Mouse (Mus musculus) embryonic fibroblast, embryonic 13.5 days (primary cell): Measurements from ENCODE around the gene Pirt. TPM values are rescaled to one million over a fixed set of nuclear protein-coding genes. Genes with fewer than 3 reads are reported as not detected.
A peak's percentile ranks its signal among the peaks of the same experiment; 100 is the strongest.

ENCODE experiments used
- H3K27ac ChIP-seq: 2 replicates; pipeline ENCODE4 v1.5.1; 2012; ENCODE audit warnings: low read length, control low read depth, inconsistent platforms; ENCODE audit not compliant: insufficient read depth
- H3K4me1 ChIP-seq: 2 replicates; pipeline ENCODE4 v1.6.1; 2011; ENCODE audit warnings: low read length; ENCODE audit not compliant: control insufficient read depth, insufficient read depth
- H3K4me3 ChIP-seq: 2 replicates; pipeline ENCODE4 v1.5.1; 2011; ENCODE audit warnings: mild to moderate bottlenecking, control low read depth, low read length; ENCODE audit not compliant: insufficient read depth
- CTCF ChIP-seq: IDR thresholded peaks from 2 replicates; pipeline ENCODE4 v1.5.1; 2011; ENCODE audit warnings: mild to moderate bottlenecking, control low read depth, low read length, moderate library complexity, borderline replicate concordance; ENCODE audit not compliant: insufficient read depth
- POLR2A ChIP-seq: IDR thresholded peaks from 2 replicates; pipeline ENCODE4 v1.6.1; 2011; ENCODE audit warnings: low read depth, mild to moderate bottlenecking, control low read depth, low read length, moderate library complexity
- polyA plus RNA-seq: library from polyadenylated mRNA; stranded (reverse); fragments of >200 nt; gene quantifications from 2 replicates; pipeline ENCODE4 v1.2.4, GENCODE M21; 2011; ENCODE audit warnings: low read depth; ENCODE audit not compliant: missing spikeins, insufficient read length

Pirt gene
- polyA plus RNA-seq, 1 experiment = not detected

DNA sequence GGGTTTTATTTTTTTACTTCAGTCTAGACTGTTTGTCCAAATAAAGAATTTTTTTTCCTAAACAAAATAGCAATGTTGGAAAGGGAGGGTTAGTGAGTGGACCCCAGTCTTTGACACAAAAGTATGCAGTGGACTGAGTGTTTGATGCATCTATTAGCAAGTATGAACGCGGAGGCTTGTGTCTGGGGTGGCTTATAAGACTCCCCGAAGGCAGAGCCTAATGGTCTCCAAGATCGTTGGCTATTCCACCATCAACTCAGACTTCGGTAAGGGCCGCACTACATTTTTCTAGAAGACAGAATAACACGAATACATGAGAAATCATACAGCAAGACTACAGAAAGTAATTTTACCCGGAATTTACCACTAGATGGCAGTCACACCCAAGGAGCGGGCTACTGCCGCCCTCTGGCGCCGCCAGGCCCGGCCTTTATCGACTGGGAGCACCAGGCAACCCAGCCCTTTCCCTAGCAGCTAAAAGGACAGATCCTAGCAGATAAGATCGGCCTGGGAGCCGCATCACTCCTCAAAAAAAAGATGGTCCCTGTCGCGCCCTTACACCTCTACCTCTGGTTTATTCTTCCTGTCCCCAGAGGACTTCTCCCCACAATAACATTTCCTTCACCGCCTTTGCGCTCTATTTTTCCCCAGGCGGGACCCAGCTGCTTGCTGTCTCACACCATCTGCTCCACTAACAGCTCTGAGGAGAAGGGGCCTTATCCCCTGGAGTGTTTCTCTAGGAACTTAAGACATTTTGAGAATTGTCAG lies 6.0 kb upstream of the Pirt start:
- TF ChIP-seq CTCF (0 out of 2 replicates have a peak, but pooled peaks have one; percentile 38), POLR2A (no peak)

DNA sequence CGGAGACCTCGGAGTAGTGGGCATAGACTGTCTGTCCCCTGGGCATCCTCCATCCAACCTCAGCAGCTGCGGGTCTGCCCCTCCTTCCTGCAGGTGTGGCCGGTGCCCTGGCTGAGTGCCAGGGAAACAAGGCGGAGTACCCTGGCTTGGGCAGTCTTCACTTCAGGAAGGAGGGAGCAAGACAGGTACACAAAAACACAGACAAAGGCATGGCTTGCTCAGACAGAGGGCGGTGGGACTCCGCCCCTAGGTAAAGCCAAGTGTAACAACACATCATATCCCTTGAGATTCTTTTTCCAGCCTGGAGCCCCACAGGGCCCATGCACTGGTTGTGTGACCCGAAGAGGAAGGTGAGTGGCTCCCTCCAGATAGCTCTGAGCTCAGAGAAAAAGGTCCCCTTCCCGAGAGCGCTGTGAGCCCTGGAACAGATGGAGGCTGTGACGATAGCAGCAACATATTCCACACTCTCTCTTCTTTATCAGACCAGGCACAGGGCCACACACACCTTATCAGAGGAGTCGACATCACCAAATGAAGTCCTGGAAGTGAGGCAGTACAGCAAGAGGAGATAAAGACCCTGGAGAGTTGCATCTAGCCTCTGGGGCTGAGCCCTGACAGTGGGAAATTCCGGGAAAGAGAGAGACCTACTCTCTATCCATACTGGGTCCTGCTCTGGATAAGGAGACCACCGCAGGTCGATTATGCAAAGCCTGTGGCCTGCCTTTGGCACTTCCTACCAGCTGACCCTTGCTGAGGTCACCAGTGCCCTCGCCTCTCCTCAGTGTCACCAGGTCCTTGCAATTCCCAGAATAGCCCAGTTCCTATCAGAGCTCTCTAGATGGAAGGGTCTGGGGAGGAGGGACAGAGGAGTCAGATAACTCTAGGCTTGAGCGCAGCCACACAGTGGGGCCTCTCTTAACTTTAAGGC lies 1.0 kb downstream of the Pirt start:
- TF ChIP-seq POLR2A (no peak), CTCF (no peak)
- Histone ChIP-seq H3K27ac (no peak overlapping the region), H3K4me1 (no peaks in the 10 kb centered on the region), H3K4me3 (no peak overlapping the region)

More for the DNA sequence above, 6.0 kb upstream of the Pirt start:
- H3K27ac ChIP-seq = no peak overlapping the region
- H3K4me1 ChIP-seq = no peaks in the 10 kb centered on the region; the same call in 1 of the 2 replicates
- H3K4me3 ChIP-seq = no peak overlapping the region

DNA sequence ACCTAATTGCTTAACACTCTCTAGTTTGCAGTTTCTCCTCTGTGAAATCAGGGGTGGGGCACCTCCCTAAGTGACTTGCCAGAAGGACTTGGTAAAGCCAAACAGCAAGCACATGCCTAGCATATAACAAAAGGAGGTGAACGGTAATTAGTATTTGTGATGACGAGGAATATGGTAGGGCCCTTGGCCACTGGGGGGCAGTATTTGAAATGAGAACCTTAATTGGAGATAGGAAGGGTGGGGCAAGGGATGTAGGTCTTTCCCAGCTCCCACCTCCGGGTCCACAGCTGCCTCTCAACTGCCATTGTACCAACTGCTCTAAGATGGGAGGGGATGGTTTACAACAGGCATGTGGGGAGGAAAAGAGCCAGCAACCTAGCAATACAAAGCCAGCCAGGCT lies 2.5 kb downstream of the Pirt start:
- H3K4me1 ChIP-seq = no peaks in the 10 kb centered on the region
- no peak overlapping the region for H3K4me3 ChIP-seq
- H3K27ac ChIP-seq = no peak overlapping the region
- TF ChIP-seq CTCF (no peak), POLR2A (no peak)

DNA sequence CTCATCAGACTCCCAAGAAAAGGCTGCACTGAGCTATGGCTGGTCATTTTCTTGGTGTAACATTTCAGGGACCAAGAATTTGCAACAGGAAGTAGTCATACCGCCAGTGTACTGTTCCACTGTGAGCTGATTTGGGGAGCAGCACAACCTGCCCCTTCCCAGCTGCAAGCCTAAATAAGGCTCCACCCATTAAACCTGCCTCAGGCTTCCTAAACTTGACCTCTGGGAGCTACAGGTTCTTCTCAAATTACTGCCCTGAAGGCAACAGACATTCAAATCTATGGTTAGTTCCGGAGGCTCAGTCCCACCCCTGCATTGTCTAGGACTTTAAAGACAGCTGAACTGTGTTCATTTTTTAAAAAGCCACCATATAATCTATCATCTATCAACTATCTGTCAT lies 8.2 kb downstream of the Pirt start:
- Histone ChIP-seq H3K4me3 (no peak overlapping the region), H3K4me1 (no peaks in the 10 kb centered on the region), H3K27ac (no peak overlapping the region)
- TF ChIP-seq CTCF = no peak
- no peak for TF ChIP-seq POLR2A

DNA sequence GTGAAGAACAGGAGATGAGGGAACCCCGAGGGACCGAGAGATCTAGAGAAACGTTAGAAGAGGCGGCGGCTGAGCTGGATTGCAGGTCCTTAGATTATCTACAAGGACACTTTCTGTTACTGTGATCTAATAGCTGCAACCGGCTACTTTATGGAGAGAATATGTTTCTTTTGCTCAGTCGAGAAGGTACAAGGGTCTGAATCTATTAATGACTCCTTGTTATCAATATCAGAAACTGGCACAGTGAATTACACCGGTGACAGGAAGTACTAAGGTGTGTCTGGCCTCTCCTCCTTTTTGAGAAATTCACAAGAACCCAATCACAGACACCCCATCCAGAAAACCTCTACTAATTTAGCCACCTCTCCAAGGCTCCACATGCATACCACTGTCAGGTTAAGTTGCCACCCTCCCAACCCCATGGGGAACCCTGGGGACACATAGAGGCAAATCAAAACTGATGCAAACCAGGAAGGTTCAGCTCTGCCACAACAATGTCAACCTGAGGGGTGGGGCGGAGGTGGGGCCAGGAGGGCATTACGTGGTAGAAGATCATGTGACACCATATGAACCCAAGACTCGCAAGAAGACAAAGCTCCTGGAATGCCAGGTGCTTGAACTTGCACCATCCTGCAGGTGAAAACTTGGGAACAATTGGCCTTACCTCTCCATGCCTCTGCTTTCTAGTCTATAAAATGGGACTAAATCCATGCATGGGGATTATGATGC lies 12.5 kb downstream of the Pirt start:
- H3K4me1 ChIP-seq = no peaks in the 10 kb centered on the region
- TF ChIP-seq POLR2A (no peak), CTCF (no peak)
- no peak overlapping the region for H3K4me3 ChIP-seq
- H3K27ac ChIP-seq = no peak overlapping the region

DNA sequence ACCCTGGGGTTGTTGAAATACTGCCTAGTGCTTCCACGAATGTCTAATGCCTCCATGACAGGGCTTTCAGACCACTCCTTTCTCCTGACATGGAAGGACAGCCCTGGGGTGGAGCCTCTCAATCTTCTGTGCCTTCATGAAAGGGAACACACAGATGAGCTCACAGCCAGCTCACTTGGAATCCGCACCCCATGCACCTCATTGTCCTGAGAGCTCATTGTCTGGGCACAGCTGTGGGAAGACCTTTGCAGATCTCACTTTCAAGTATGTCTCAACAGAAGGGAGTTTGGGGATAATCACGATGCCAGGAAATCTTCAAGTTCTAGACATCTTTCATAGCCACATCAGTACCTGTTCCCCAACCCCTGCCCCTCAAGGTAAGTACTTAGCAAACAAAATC lies 16.5 kb downstream of the Pirt start:
- Histone ChIP-seq H3K27ac (no peak overlapping the region), H3K4me3 (no peak overlapping the region), H3K4me1 (no peaks in the 10 kb centered on the region)
- no peak for TF ChIP-seq CTCF
- TF ChIP-seq POLR2A = no peak

DNA sequence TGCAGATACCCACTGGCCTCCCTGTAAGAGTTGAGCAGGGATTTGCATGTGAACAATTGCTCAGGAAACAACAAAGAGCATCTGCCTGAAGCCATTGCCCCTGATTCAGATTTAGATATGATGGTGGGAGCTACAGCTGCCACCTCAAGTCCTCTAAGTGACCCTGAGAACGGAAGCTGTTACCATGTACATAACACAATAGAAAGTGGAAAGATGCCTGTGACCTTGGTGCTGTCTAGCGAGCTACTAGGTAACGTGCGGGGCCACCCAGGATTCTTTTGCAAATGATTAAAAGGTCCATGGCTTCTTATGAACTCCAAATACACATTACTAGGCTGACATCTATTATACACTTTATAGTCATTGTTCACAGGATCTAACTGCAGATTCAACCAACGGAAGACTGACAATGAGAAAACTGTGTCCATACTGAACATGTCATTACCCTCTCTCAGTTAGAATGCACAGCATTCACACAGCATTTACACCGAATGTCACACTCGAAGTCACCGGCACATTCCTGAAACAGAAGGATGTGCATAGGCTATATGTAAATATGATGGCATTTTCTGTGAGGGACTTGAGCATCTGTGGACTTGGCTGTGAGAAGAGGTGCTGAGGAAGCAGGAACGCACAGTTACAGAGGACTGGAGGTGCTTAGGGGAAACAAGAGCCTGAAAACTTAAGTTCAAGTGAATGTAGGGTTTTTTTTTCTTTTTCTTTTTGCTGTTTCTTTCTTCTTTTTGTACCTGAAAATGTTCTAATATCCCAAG lies 21.2 kb downstream of the Pirt start:
- TF ChIP-seq POLR2A (no peak), CTCF (no peak)
- Histone ChIP-seq H3K4me3 (no peak overlapping the region), H3K4me1 (no peaks in the 10 kb centered on the region), H3K27ac (no peak overlapping the region)

DNA sequence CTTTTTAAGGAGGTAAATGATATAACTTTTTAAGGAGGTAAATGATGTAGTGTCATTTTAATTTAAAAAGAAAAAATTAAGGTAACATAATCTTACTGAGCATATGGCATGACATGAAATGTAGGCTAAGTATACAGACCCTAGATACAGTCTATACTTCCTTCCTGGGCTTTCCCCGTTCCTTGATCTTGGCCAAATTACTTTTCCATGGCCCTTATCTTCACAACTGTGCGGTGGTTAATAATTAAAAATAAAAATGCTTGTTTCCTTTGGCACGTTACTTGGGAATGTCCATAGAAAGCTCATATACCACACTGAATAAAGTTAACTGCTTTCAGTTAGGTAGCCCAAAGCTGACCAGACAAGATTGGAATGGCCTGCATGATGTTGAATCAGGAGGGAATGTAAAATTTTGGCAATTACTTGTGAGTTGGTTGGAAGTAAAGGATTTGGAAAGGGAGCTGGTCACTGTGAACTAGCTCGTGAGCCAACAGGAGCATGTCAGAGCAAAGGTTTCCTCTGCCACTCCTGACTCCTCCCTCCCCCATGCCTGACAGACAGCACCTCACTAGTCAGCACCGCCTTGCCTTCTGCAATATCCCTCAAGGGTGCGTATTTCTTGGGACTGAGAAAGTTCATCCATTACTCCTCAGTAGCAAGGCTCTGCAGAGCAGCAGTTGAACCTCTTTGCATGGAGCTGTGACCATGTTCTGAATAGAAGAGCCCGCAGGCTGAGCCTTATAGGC lies 22.8 kb downstream of the Pirt start:
- H3K4me3 ChIP-seq = no peak overlapping the region
- no peaks in the 10 kb centered on the region for H3K4me1 ChIP-seq
- H3K27ac ChIP-seq = no peak overlapping the region
- TF ChIP-seq POLR2A (no peak), CTCF (no peak)

DNA sequence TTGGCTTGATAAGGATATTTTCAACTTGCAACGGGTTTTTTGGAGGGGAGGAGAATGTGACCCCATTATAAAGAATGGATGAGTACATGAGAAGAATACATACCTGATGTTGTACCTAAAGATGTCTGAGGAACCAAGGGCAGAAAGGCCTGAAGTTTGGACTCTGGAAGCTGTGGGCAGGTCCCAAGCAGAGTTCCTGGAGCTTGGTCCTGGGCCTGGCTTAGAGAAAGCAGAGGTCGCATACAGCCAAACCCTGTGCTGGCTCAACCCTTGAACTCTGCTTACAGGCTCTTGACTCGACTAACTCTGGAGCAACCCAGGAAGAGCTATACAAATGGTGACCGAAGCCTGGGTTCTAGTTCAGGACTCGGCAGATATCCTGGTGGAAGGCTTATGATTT lies 30.2 kb downstream of the Pirt start:
- Histone ChIP-seq H3K27ac (no peak overlapping the region), H3K4me3 (no peak overlapping the region), H3K4me1 (no peaks in the 10 kb centered on the region)
- TF ChIP-seq CTCF = no peak
- no peak for TF ChIP-seq POLR2A
